Mouse (Mus musculus) liver, embryonic 12.5 days (tissue): ENCODE data around the gene Zfp541. TPM values are rescaled to one million over a fixed set of nuclear protein-coding genes. Genes with fewer than 3 reads are reported as not detected.

ENCODE experiments used
- ATAC-seq: fragments of 200-750 bp; cut with Nextera tagmentation; 2 replicates; pipeline ENCODE4 v1.8.0; 2017; ENCODE audit warnings: moderate number of reproducible peaks, mild to moderate bottlenecking, moderate library complexity
- H3K27ac ChIP-seq: fragments of 300-500 bp; sonication (generic); 2 replicates; pipeline ENCODE4 v1.5.1; 2016; ENCODE audit warnings: mild to moderate bottlenecking
- H3K27me3 ChIP-seq: fragments of 300-500 bp; sonication (generic); replicated peaks from 2 replicates; pipeline ENCODE4 v1.6.1; 2016; ENCODE audit warnings: mild to moderate bottlenecking, moderate library complexity
- H3K36me3 ChIP-seq: fragments of 300-500 bp; sonication (generic); 2 replicates; pipeline ENCODE4 v1.6.1; 2016; ENCODE audit warnings: mild to moderate bottlenecking, moderate library complexity
- H3K4me1 ChIP-seq: fragments of 300-500 bp; sonication (generic); 2 replicates; pipeline ENCODE4 v1.6.1; 2016
- H3K4me2 ChIP-seq: fragments of 300-500 bp; sonication (generic); 2 replicates; pipeline ENCODE4 v1.6.1; 2016; ENCODE audit warnings: mild to moderate bottlenecking, moderate library complexity
- H3K4me3 ChIP-seq: fragments of 300-500 bp; sonication (generic); 2 replicates; pipeline ENCODE4 v1.5.1; 2016; ENCODE audit warnings: mild to moderate bottlenecking, moderate library complexity
- H3K9ac ChIP-seq: fragments of 300-500 bp; sonication (generic); 2 replicates; pipeline ENCODE4 v1.6.1; 2016; ENCODE audit warnings: mild to moderate bottlenecking, moderate library complexity
- H3K9me3 ChIP-seq: fragments of 300-500 bp; sonication (generic); replicated peaks from 2 replicates; pipeline ENCODE4 v1.6.1; 2016; ENCODE audit warnings: mild to moderate bottlenecking, moderate library complexity
- WGBS: fragments of 180-500 bp; shearing (Covaris S2); methylation state at CpG from one replicate; pipeline ENCODE4 v1.1.7; 2016; ENCODE audit not compliant: insufficient replicate concordance; 5-methylcytosine and 5-hydroxymethylcytosine counted together
- polyA plus RNA-seq: library from polyadenylated mRNA; unstranded; fragments of >200 nt; fragmentation: Nextera tagmentation; extraction: Ambion mirVana; gene quantifications from 2 replicates; pipeline ENCODE4 v1.2.1, GENCODE M21; 2016

Gene Zfp541
- polyA plus RNA-seq, 1 experiment from 2014 or later = not detected

- H3K27me3 ChIP-seq = no peaks in the 10 kb centered on the region
- no peak overlapping the region for H3K27ac ChIP-seq
- no peaks in the 10 kb centered on the region for H3K9me3 ChIP-seq
- H3K4me2 ChIP-seq = no peak overlapping the region
- 90% methylated on average over 7 of the region's 7 CpGs for WGBS
- H3K9ac ChIP-seq = no peak overlapping the region
- peaks cover 66% of the 10 kb centered on the region for H3K36me3 ChIP-seq
- H3K4me1 ChIP-seq = peaks cover 20% of the 10 kb centered on the region
- no peak for ATAC-seq
- no peak overlapping the region for H3K4me3 ChIP-seq
Observed at GRCm38 (mm10) chr7:16116418-16116817, 54.8 kb downstream of the Zfp541 start.

- H3K4me3 ChIP-seq = no peak overlapping the region
- H3K9me3 ChIP-seq = no peaks in the 10 kb centered on the region
- WGBS = 83% methylated on average over 3 of the region's 3 CpGs
- H3K36me3 ChIP-seq = peaks cover 60% of the 10 kb centered on the region
- no peak overlapping the region for H3K4me2 ChIP-seq
- H3K27ac ChIP-seq = no peak overlapping the region; the same call in 1 of the 2 replicates
- peaks cover 20% of the 10 kb centered on the region for H3K4me1 ChIP-seq
- H3K9ac ChIP-seq = no peak overlapping the region
- ATAC-seq = no peak
- H3K27me3 ChIP-seq = no peaks in the 10 kb centered on the region
Observed at GRCm38 (mm10) chr7:16117100-16117499, 55.5 kb downstream of the Zfp541 start.

GRCm38 (mm10) chr7:16119569-16120261, 58.1 kb downstream of the Zfp541 start, which contains the start of gene Kptn:
Kptn (plus strand) TSS chr7:16119895.
- Histone ChIP-seq H3K27ac (peak within 1 kb of the TSS; percentile 76), H3K4me2 (peak within 1 kb of the TSS; percentile 73), H3K9me3 (no peaks in the 10 kb centered on the region), H3K9ac (peak within 1 kb of the TSS; percentile 77), H3K4me1 (peaks cover 20% of the 10 kb centered on the region), H3K4me3 (peak within 1 kb of the TSS; percentile 76), H3K27me3 (no peaks in the 10 kb centered on the region), H3K36me3 (peaks cover 33% of the 10 kb centered on the region)
- ATAC-seq = peak; percentile 82
- 1% methylated on average over 33 of the region's 33 CpGs for WGBS

GRCm38 (mm10) chr7:16120262-16120600, 58.6 kb downstream of the Zfp541 start:
- Histone ChIP-seq H3K4me1 (peaks cover 20% of the 10 kb centered on the region), H3K4me2 (peak overlapping the region; percentile 73), H3K36me3 (peaks cover 29% of the 10 kb centered on the region), H3K9ac (no peak overlapping the region), H3K27ac (no peak overlapping the region), H3K9me3 (no peaks in the 10 kb centered on the region), H3K4me3 (peak overlapping the region; percentile 76), H3K27me3 (no peaks in the 10 kb centered on the region)
- 42% methylated on average over 9 of the region's 9 CpGs for WGBS
- ATAC-seq = 0 out of 2 replicates have a peak, but pooled peaks have one; percentile 6

- Histone ChIP-seq H3K4me2 (no peak overlapping the region), H3K27ac (no peak overlapping the region), H3K9me3 (no peaks in the 10 kb centered on the region), H3K4me1 (peaks cover 16% of the 10 kb centered on the region), H3K4me3 (no peak overlapping the region), H3K27me3 (peaks cover 20% of the 10 kb centered on the region), H3K36me3 (peaks cover 10% of the 10 kb centered on the region; the same call in 1 of the 2 replicates), H3K9ac (no peak overlapping the region)
- no peak for ATAC-seq
- 76% methylated on average over 9 of the region's 9 CpGs for WGBS
Observed at GRCm38 (mm10) chr7:16125829-16126228, 64.2 kb downstream of the Zfp541 start.

GRCm38 (mm10) chr7:16128344-16128743, 66.7 kb downstream of the Zfp541 start:
- no peaks in the 10 kb centered on the region for H3K9me3 ChIP-seq
- peaks cover 45% of the 10 kb centered on the region for H3K27me3 ChIP-seq
- WGBS = 57% methylated on average over 6 of the region's 6 CpGs
- H3K9ac ChIP-seq = no peak overlapping the region
- H3K4me1 ChIP-seq = peaks cover 16% of the 10 kb centered on the region
- no peak overlapping the region for H3K27ac ChIP-seq
- peaks cover 10% of the 10 kb centered on the region; the same call in 1 of the 2 replicates for H3K36me3 ChIP-seq
- H3K4me2 ChIP-seq = no peak overlapping the region
- no peak overlapping the region for H3K4me3 ChIP-seq
- ATAC-seq = no peak

- no peaks in the 10 kb centered on the region for H3K9me3 ChIP-seq
- ATAC-seq = no peak
- peaks cover 50% of the 10 kb centered on the region for H3K27me3 ChIP-seq
- 63% methylated on average over 5 of the region's 5 CpGs for WGBS
- H3K4me2 ChIP-seq = no peak overlapping the region
- H3K4me3 ChIP-seq = no peak overlapping the region
- H3K36me3 ChIP-seq = peaks cover 10% of the 10 kb centered on the region; the same call in 1 of the 2 replicates
- H3K4me1 ChIP-seq = peaks cover 16% of the 10 kb centered on the region
- no peak overlapping the region for H3K27ac ChIP-seq
- H3K9ac ChIP-seq = no peak overlapping the region
Observed at GRCm38 (mm10) chr7:16128899-16129298, 67.3 kb downstream of the Zfp541 start.

- peak; percentile 70 for ATAC-seq
- Histone ChIP-seq H3K36me3 (peaks cover 10% of the 10 kb centered on the region; the same call in 1 of the 2 replicates), H3K4me2 (peak within 1 kb of the TSS; percentile 63), H3K4me3 (peak within 1 kb of the TSS; percentile 48), H3K4me1 (peaks cover 16% of the 10 kb centered on the region), H3K9me3 (no peaks in the 10 kb centered on the region), H3K9ac (peak within 1 kb of the TSS; percentile 40), H3K27me3 (peaks cover 56% of the 10 kb centered on the region), H3K27ac (no peak within 1 kb of the TSS)
- 3% methylated on average over 12 of the region's 12 CpGs for WGBS
Observed at GRCm38 (mm10) chr7:16129421-16129845, 67.8 kb downstream of the Zfp541 start, which contains the start of gene Slc8a2. Slc8a2 (plus strand) TSS chr7:16129826.

- peak overlapping the region; percentile 40 for H3K9ac ChIP-seq
Observed at GRCm38 (mm10) chr7:16129846-16130691, 68.5 kb downstream of the Zfp541 start.

GRCm38 (mm10) chr7:16130956-16131634, 69.5 kb downstream of the Zfp541 start:
- Histone ChIP-seq H3K27ac (no peak overlapping the region), H3K9ac (no peak overlapping the region), H3K27me3 (peaks cover 57% of the 10 kb centered on the region), H3K4me2 (0 out of 2 replicates have a peak overlapping the region, but pooled peaks have one; percentile 63), H3K9me3 (no peaks in the 10 kb centered on the region), H3K36me3 (0 out of 2 replicates have a peak, but pooled peaks cover under 1% of the 10 kb centered on the region), H3K4me1 (peaks cover 16% of the 10 kb centered on the region), H3K4me3 (no peak overlapping the region)
- ATAC-seq = no peak
- 27% methylated on average over 13 of the region's 13 CpGs for WGBS

More at GRCm38 (mm10) chr7:16129846-16130691, 68.5 kb downstream of the Zfp541 start:
- Histone ChIP-seq H3K9me3 (no peaks in the 10 kb centered on the region), H3K4me3 (peak overlapping the region; percentile 48), H3K4me2 (peak overlapping the region; percentile 63), H3K36me3 (peaks cover 10% of the 10 kb centered on the region; the same call in 1 of the 2 replicates), H3K4me1 (peaks cover 16% of the 10 kb centered on the region), H3K27ac (no peak overlapping the region), H3K27me3 (peaks cover 57% of the 10 kb centered on the region)
- ATAC-seq = peak; percentile 45; the same call in 1 of the 2 replicates
- under 1% methylated on average over 38 of the region's 38 CpGs for WGBS

GRCm38 (mm10) chr7:16132161-16132581, 70.6 kb downstream of the Zfp541 start:
- no peak overlapping the region for H3K4me3 ChIP-seq
- no peak overlapping the region for H3K27ac ChIP-seq
- ATAC-seq = no peak
- H3K36me3 ChIP-seq = no peaks in the 10 kb centered on the region
- H3K9ac ChIP-seq = no peak overlapping the region
- no peak overlapping the region for H3K4me2 ChIP-seq
- WGBS = 12% methylated on average over 7 of the region's 7 CpGs
- peaks cover 16% of the 10 kb centered on the region for H3K4me1 ChIP-seq
- no peaks in the 10 kb centered on the region for H3K9me3 ChIP-seq
- H3K27me3 ChIP-seq = peaks cover 57% of the 10 kb centered on the region
